Mouse (Mus musculus): Measurements from ENCODE around the gene Pabpc4.
"Not testable (repeated sequence)": the region's sequence is repeated elsewhere in the genome, so short reads cannot be mapped to it uniquely, and the experiment has no call there.

Pabpc4 gene

DNA sequence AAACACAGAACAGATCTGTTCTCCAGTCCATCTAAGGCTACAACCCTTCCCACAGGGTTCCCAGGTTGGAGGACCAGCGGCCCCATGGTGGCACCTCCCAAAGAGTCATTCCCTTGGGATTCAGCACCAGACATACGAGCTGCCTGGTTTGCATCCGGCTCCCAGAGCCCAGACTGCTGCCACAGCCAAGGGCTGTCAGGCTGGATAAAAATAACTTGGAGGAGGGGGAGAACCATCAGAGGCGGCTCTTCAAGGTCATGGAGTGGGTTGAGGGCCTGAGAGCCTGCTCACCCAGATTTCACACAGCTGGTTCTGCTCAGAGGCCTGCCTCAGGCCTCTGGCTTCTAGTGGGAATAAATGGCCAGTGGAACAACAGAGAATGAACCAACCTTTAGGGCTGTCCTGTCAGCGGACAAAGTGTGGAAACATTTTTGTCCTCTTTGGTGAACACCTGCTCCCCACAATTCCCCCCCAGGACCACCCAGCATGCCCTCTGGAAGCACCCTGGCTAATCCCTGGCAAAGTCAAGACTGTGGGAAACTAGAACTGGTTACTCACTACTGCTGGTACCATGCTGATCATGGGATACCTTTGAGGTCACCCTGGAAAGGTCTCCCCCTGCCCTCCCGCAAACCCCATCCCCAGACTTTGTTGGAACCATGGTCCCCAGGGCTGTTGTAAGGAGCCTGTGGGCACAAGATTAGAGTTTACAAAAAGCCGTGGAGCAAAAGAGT lies 14.8 kb upstream of the Pabpc4 start:
- in situ Hi-C loops (cut with MboI, MseI), result loop anchor here (5.0 kb wide), 1 partner anchor 80 kb away; no protein-coding TSS in a partner anchor

DNA sequence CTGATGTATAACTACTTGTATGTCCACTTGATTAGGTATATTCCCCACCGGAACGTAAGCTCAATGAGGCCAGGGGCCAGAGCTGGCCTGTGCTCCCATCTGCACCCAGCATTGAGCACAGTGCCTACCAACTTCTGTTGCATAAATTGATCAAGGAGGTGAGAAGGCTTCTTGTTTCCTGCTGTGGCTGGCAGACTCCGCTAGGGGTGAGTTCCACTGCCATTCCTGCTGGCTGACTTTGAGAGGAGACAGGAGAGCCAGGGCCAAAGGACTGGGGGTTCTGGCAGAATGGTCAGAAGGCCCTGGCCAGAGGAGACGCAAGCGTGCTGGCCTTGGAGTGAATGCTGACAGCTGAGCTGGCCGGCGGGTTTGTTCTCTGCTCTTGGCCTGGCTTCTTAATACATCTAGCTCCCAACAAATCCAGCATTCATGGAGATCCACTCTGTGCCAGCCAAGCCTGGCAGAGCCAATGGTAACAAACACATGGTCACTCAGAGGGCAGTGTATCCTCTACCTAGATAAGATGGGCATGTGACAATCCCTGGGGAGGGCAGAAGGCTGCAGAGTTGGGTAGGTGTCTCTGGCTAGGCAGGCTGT lies 13.1 kb upstream of the Pabpc4 start:
- in situ Hi-C loops (cut with MboI, MseI), result loop anchor here (5.0 kb wide), 1 partner anchor 82 kb away; no protein-coding TSS in a partner anchor

DNA sequence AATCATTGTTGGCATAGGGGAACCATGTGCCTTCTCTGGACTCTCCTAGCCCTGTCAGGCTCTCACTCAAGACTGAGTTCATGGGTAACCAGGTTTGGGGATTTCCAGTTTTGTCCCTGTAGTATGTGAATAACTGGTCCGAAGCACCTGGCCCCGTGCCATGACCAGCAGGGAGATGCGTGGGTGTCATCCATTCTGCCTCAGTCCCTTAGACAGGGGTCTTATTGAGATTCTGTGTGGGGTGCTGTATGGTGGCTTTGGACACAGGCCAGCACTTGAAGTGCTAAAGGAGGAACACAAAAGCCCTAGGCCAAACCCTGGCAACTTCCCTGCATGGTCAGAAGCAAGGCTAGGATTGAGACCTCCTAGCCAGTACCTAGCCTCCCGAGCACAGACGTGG lies 9.9 kb upstream of the Pabpc4 start:
- in situ Hi-C loops (cut with MboI, MseI), result no loop called here

DNA sequence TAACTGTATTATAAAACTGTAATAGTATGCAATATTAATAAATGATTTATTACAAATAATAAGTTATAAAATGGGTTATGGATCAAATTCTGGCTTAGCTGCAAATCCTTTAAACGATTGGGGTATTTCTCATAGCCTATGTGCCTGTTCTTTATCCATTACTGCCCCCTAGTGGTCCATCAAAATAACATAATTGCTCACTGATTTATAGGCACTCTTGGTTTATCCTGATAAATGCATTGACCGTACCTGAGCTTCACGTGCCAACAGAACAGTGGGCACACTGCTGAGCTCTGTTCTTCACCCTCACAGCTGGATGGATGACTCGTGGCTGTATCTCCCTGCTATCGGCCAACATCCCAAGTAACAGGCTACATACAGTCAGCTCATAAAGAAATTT lies 7.5 kb upstream of the Pabpc4 start:
- in situ Hi-C loops (cut with MboI, MseI), result loop anchor here (5.0 kb wide), 1 partner anchor 47 kb away; no protein-coding TSS in a partner anchor

DNA sequence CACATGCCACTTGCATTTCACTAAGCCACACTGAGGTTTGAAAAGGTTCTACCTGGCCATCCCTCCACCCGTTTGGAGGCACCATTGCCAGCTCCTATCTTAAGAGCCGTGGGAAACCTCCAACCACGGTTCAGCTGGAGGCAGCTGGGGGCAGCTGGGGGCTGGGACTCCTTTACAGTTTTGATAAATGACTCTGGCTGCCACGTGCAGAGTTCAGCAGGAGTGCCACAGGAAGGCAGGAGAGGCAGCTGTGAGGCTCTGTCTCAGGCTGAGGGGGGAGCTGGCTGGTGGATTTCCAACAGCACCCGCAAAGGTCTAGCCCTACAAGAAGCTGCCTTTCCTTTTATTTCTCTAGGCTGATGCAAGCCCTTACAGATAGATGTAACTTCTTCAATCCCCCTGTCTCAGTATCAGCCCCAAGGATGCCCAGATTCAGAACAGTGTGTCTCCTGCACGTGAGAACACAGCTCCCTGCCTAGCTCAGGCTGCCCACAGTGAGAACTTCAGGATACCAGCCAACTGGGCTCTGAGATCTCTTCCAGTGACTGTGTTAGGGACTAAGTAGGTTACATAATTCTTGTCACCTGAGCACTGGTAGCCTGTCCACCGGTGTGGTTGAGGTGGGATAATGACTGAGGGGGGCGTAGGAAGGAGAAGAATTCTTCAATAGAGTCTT lies 1.9 kb upstream of the Pabpc4 start:
- in situ Hi-C loops (cut with MboI, MseI), result no loop called here

DNA sequence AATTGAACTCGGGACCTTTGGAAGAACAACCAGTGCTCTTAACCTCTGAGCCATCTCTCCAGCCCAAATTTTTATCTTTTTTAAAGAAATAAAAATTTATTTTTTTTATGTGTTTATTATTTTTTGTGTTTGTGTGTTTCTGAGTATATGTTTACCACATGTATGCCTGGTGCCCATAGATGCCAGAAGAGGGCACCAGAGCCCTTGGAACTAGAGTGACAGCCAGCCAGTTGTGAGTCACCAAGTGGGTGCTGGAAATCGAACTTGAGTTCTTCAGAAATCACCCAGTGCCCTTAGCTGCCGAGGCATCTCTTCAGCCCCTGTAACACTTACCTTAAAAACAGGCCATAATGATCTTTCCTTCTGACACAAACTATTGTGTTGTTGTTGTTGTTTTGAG lies 8.9 kb downstream of the Pabpc4 start:
- in situ Hi-C loops (cut with MboI, MseI), result no loop called here

DNA sequence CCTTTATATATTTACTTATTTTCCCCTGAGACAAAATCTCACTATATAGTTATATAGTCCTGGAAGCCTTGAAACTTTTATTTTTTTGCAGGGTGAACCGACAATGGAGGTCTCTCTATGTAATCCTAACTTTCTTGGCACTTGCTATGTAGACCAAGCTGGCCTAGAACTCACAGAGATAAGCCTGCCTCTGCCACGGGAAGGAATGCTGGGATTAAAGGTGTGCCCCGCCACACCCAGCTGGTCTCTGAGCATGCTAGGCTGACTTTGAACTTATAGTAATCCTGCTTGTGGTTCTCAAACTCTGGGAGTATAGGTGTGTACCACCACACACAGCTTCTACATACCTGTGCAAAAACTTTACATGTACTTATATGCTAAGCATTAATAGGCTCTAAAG lies 18.0 kb downstream of the Pabpc4 start:
- in situ Hi-C loops (cut with MboI, MseI), result no loop called here

DNA sequence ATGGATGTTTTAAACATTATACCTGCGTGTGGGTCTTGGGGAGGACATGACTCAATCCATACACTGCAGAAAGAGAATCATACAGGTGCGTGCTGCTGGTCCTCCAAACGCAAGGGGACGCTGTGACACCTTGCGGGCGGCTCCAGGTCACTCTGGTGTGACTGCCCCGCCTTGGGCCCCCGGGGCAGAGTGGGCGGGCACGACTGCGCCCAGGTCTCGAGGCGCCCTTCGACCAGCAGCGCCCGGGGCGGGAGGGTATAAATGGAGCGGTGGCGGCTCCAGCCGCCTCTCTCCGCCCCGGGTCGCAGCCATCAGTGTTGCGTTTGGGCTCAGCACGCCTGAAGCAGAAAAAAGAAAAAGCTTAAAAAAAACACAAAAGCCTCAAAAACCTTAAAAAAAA lies 20.3 kb downstream of the Pabpc4 start:
- in situ Hi-C loops (cut with MboI, MseI), result no loop called here

DNA sequence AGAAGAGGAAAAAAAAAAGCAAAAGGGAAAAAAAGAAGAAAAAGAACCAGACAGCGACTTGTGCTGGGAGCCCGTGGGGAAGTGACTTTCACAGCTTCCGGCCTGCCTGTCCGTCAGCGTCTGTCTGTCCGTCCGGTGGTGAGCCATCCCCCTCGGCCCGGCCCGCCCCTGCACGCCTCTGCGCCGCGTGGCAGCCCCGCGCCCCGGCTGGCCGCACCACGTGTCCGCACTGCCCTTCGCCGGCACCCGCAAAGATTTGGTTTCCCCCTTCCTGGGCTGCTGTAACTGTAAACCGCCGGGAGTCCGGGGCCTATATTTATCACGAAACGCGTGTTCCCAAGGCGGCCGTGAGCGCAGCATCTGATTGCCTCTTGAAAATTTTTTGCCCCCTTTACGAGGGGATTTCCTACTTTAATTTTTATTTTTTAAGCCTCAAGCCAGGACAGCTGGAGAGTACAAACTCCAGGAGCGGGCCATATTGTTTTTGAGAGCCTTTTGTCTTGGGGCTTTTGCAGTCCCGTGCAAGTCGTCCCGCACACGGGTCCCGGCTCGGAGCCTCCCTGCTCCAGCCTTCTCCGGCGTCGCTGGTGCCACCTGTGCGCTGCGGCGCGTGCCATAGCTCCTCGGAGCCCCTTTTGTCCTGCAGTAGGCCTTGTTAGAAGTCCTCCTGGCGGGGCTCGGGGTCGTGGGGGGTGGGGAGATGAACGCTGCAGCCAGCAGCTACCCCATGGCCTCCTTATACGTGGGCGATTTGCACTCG lies 20.9 kb downstream of the Pabpc4 start:
- in situ Hi-C loops (cut with MboI, MseI), result not testable (repeated sequence)

DNA sequence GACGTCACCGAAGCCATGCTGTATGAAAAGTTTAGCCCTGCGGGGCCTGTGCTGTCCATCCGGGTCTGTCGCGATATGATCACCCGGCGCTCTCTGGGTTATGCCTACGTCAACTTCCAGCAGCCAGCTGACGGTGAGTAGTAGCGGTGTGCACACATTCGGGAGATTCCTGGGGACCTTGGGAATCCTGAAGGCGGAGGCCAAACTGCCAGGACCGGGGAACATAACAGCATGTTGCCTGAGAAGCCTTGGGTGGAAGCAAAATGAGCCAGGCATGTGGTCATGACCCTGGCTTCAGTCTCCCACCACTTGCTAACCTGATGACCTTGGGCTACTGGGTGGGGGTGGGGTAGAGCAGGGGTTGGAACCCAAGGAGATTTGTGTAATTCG lies 21.5 kb downstream of the Pabpc4 start:
- in situ Hi-C loops (cut with MboI, MseI), result not testable (repeated sequence)

DNA sequence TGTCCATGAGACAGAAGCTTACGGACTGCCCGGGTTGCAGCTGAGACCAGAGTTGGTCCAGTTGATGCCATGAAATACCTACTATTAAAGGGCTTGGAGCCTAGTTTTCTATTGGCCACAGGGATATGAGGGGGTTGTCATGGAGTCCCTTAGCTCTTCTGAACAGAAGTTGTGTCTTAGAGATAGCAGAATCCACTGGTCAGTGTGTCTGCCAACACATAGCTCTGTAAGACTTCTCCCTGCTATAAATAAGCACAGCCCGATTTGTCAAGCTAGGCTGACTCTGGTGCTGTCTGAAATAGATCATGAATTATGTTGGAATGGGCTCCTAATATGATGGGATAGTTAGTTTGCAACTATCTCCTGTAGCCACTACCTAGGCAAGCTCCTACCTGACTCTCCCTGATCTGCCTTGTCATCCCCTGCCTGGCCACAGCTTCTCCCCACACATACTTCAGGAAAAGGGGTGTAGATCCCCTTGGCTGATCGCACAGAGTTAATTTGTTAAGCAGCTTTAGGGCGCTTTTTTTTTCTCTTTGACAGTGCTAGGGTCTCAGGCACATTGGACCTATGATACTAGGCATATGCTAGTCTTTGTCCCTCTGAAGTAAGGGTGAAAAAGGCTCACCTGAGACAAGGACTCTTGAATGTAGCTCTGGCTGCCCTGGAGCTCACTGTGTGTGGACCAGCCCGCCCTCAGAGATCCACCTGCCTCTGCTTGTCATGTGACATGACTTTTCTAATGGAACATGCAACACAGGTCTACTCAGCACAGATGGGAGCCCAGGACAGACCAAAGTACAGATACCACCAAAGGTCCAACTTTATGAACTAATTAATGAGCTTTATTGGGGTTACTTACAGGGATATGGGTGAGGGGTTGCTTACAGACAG lies 22.8 kb downstream of the Pabpc4 start:
- in situ Hi-C loops (cut with MboI, MseI), result no loop called here

DNA sequence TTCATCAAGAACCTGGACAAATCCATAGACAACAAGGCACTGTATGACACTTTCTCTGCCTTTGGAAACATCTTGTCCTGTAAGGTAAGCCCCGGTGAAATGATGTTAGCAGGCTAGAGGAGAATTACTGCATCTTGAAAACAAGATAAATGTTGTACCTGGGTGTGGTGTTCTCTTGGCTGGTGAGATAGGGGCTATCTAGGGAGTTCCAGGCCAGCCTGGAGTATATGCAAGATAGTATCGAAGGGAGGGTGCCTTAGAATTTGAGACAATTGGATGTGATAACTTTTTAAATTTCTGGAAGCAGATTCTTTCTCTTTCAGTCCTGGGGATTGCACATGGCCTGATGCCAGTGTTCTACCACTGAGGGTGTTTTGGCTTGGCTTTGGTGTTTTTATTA lies 24.6 kb downstream of the Pabpc4 start:
- in situ Hi-C loops (cut with MboI, MseI), result no loop called here

DNA sequence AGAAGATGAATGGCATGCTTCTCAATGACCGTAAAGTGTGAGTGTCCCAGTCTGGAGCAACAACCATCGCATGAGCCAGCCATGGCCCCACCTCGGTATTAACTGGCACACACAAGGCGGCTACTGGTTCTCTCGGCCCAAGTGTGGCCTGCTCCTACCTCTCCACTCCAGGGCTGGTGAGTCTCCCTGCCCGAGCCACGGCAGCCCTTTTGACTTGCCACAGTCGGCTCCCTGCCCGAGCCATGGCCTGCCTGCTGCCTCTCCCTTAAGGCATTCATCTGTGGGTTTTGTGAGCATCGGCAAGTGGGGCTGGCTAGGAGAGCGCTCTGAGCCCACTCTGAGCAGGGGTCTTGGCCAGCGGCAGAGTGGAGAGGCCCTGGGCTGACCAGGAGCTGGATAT lies 26.9 kb downstream of the Pabpc4 start:
- in situ Hi-C loops (cut with MboI, MseI), result no loop called here

DNA sequence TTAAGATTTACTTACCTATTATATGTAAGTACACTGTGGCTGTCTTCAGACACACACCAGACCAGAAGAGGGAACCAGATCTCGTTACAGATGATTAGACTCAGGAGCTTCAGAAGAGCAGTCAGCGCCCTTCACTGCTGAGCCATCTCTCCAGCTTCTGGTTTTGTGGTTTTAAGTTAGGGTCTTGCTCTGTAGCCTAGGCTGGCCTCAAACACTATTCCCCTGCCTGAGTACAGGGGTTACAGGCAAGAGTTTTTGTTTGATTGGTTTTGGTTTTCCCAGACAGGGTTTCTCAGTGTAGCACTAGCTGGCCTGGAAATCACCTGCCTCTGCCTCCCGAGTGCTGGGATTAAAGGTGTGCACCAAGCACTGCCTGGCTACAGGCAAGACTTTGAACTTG lies 30.2 kb downstream of the Pabpc4 start:
- in situ Hi-C loops (cut with MboI, MseI), result no loop called here

DNA sequence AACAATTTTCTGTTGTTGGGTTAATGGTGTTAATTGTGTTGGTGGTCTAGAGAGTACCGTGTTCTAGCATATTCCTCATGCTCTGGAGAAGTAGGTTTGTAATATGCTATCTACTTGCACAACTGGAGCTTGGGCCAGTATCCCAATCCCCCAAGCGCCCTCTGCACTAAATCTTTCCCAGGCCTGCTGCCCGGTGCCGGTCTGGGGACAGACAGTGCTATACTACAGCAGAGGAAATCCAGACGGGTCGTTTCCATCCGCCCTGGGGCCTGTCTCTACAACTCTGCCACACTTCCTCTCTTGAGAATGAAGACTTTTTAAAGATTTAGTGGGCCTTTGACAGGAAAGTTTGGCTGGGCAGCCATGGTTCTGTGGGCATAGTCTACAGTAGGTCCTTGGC lies 30.8 kb downstream of the Pabpc4 start:
- in situ Hi-C loops (cut with MboI, MseI), result no loop called here

DNA sequence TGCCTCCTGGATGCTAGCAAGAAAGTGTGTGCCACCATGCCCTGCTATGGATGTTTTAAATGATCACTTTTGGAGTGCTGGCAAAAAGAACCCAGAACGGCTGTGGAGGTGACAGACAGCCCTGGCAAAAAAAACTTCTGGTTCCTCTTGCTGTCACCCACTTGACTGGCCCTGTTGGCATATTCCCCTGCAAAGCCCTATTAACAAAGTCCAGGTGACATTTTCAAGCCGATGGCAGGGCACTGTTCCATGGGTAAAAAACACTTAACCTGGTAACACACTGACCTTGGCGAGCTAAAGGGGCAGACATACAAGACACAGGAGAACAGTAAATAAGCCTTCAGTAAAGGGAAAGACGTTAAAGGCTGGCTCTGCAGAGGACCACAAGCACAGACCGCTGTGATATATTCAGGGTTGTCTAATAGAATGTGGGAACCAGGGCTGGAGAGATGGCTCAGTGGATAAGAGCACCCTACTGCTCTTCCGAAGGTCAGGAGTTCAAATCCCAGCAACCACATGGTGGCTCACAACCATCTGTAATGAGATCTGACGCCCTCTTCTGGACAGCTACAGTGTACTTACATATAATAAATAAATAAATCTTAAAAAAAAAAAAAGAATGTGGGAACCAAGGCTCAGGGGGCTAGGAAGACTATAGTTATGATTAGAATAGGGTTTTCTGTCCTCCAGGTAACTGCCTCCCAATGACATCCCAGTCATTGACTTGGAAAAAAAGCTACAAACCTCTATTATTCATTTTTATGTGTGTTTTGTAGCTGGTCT lies 31.7 kb downstream of the Pabpc4 start:
- in situ Hi-C loops (cut with MboI, MseI), result no loop called here

DNA sequence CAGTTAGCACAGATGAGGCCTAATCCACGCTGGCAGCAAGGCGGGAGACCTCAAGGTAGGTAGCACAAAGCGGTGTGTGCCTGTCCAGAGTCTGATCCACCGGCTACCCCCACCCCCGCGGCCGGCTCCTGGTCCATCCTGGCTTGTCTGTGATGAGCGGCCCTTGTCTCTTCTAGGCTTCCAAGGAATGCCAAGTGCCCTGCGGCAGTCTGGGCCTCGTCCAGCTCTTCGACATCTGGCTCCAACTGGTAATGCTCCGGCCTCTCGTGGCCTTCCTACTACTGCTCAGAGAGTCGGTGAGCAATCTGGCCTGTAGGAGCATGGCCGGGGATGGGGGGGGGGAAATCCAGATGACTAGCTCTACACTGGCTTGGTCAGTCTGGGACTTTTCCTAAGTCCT lies 32.9 kb downstream of the Pabpc4 start:
- in situ Hi-C loops (cut with MboI, MseI), result loop anchor here (5.0 kb wide), 1 partner anchor 92 kb away; no protein-coding TSS in a partner anchor

DNA sequence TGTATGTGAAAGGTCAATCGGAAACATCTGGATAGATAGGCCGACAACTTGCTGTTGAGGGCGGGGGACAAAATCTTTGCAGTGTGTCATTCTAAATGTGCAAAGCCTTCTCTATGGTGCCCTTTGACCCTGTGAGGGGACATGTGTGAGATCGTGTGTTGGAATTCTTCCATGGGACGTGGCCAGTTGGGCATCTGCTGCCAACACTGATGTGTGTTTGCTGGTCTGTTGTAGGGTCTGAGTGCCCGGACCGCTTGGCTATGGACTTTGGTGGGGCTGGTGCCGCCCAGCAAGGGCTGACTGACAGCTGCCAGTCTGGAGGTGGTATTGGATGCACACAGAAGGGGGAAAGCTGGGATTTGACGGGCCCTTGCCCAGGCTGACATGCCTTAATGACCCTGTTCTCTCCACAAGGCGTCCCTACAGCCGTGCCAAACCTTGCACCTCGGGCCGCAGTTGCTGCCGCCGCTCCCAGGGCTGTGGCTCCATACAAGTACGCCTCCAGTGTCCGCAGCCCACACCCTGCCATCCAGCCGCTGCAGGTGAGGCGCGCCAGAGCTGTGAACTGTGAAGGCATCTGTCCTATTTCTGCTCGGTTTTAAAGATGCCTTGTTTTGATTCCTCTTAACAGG lies 33.5 kb downstream of the Pabpc4 start:
- in situ Hi-C loops (cut with MboI, MseI), result loop anchor here (5.0 kb wide), 1 partner anchor 92 kb away; no protein-coding TSS in a partner anchor

DNA sequence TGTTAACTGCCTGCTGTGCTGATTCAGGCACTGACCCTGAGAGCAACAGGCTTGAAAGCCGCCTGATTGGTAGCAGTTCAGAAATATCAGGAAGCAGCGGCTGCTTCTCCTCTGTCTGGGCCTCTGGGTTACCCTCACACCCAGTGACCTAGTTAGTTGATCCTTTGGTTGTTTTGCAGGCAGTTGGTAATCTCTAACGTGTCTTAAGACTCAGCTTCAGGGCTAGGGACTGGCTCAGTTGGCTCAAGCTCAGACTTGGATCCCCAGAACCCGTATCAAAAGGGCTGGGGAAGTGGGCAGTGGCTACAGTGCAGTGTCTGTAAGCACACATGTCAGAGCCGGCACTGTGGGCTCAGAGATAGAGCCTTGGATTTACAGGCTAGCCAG lies 34.0 kb downstream of the Pabpc4 start:
- in situ Hi-C loops (cut with MboI, MseI), result loop anchor here (5.0 kb wide), 1 partner anchor 91 kb away; no protein-coding TSS in a partner anchor

Measured in regulatory T cell (primary cell).